Comparison of ENCODE assay signal across 18 mouse cellular contexts in the genomic region with DNA sequence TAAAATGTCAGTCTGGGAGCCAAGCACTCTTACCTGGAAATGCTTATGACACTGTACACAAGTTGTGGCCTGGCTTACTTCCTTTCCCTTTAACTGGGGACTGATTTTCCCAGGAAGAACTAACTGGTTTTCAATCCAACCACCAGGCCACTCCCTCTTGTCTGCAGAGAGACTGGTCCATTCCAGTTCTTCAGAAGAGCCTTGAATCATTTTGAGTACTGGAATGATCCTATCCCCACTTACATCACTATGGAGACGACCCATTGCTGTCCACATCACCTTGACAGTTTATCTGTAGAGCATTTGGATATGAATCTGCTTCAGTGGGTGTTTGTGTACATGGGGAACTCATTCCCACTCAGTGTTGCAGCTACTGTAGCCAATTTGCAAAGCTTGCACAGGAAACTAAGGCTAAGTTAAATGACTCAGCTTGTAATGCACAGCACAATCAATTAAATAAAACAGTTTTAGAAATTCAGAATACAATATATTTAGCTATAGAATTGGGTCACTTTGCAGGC.
DNase-seq lines count a peak whose midpoint lies in the region.
"Had no signal": no experiment of that assay in that cellular context is flagged by ENCODE, and none has a peak within 500 bp of the region (broad histone marks: within the 10 kb centered on the region; RNA-seq: fewer than 3 reads in every experiment).

No protein-coding gene starts in this region.

- DNase-seq in layer of hippocampus, adult 11-12 months (ENCODE audit: low spot score) = peak; percentile 17
- DNase-seq in layer of hippocampus, postnatal 10 days (ENCODE audit: low spot score in 2 of 2) = no peak
- peak; percentile 12 for DNase-seq in right cerebral cortex, adult 18-20 months
- no peak for DNase-seq in right cerebral cortex, postnatal 36 days (ENCODE audit: low spot score in 2 of 2)
- peak; percentile 46 for DNase-seq in brain, adult 2 months (ENCODE audit: low read depth, low spot score)
- no peak for DNase-seq in adrenal gland, adult 8-10 months
- no peak for DNase-seq in B cell, adult 2 months
- DNase-seq: adrenal gland, postnatal 14 days; cerebellum, adult 11-12 months; cerebellum, adult 9-11 months; gastrocnemius, postnatal 25 days; heart, adult 11 months; kidney, adult 18-20 months; kidney, postnatal 25 days; liver, postnatal 0 days; lung, postnatal 4 days; thymus, adult 18-20 months; thymus, postnatal 25 days had no signal

Comparison
In these comparisons a context has a peak if more than half of its experiments do, and no peak if none do; other contexts are left out.
1. DNase-seq: peak in layer of hippocampus, adult 11-12 months (single experiment), right cerebral cortex, adult 18-20 months (single experiment) and brain, adult 2 months (single experiment); none in layer of hippocampus, postnatal 10 days (0 of 2), right cerebral cortex, postnatal 36 days (0 of 2), adrenal gland, adult 8-10 months (single experiment) and B cell, adult 2 months (0 of 2).